Mouse (Mus musculus): ENCODE measurements around the gene Brix1. TPM values are rescaled to one million over a fixed set of nuclear protein-coding genes. Genes with fewer than 3 reads are reported as not detected.

Gene Brix1
- total RNA-seq, 2 experiments from 2014 or later: 32.5 to 36.3 TPM

DNA sequence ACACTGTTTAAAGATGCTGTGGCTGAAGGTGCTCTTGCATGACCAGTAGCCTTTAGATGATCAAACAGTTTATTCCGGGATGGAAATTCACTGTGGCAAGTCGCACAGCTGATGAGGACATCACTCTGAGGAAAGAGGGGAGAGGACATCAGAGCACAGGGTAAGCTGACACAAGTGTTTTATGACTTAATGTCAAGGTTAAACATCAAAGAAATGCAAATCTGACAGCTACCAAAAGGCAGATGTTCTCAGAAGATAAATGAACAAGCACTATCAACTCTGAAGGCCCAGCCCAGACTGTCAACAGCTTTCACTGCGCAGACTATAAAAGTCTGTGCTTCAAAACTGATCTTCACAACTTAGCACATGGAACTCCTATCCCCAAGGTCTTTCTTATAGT, 38.6 kb downstream of the Brix1 start:
- no peak for DNase-seq

GRCm38 (mm10) chr15:10442275-10442674, 43.5 kb downstream of the Brix1 start:
- no peak for DNase-seq

DNA sequence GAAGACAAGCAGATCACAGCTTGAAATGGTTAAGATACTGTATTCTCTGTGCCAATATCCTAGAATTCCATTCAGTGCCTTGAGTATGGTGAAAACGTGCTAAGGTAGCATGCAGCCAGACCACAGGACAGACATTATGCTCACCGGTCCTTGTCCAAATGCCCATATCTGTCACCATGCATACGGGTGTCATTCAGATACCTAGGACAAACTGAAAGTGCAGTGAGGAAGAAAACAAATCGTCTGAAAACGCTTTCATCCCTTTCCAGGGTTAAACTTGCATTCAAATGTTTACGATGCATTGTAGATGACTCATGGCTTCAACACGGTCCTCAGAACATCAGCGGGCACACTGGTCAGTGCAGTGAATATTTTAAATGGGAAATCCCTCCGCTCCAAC, 44.3 kb downstream of the Brix1 start:
- no peak for DNase-seq

- DNase-seq: peak; percentile 31
Measured at GRCm38 (mm10) chr15:10439963-10440362, 45.8 kb downstream of the Brix1 start.

GRCm38 (mm10) chr15:10436893-10437292, 48.9 kb downstream of the Brix1 start:
- no peak for DNase-seq

GRCm38 (mm10) chr15:10426545-10427266, 59.0 kb downstream of the Brix1 start:
- no peak for DNase-seq

DNA sequence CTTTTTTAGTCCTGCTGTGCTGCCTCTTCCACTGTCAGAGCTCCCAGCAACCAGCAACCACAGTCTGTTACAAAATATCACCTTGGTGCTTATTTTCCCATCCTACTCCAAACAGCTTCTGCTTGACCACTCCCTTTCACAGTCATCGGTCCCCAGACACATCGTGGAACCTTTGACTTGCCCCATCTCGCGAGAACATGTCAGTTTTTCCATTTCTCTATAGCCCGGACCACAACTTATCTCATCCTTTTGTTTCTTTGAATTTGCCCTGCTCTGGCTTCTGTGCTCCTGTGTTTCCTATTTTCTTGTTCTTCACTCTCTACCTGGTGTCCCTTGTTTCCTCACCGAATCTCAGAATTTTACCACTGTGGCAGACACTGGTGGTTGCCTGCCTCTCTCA, 59.6 kb downstream of the Brix1 start:
- DNase-seq: no peak

Other genes starting within 250 kb of the Brix1 start
- gene Gm21973, start 160.6 kb downstream of the Brix1 start, total RNA-seq (2021): not detected
- not detected for gene Agxt2, start 127.4 kb downstream of the Brix1 start, total RNA-seq (2021)
- 10 to 100 TPM; 20.1 to 21.6 TPM for gene Dnajc21, start 15.4 kb downstream of the Brix1 start, total RNA-seq (2021)
- gene Rad1, start 71 bp upstream of the Brix1 start, total RNA-seq (2021): 1 to 10 TPM; 7.5 to 9.4 TPM
- not detected for gene Ttc23l, start 72.7 kb upstream of the Brix1 start, total RNA-seq (2021)
- 10 to 100 TPM; 15.1 to 15.9 TPM for gene Rai14, start 228.7 kb upstream of the Brix1 start, total RNA-seq (2021)